Mouse (Mus musculus) gonadal fat pad, adult 2 months (tissue): ENCODE measurements around the gene Cpvl. TPM values are rescaled to one million over a fixed set of nuclear protein-coding genes. Genes with fewer than 3 reads are reported as not detected.

Experiments
- DNase-seq: peaks from one replicate; pipeline ENCODE4 v3.0.0-alpha.2; 2012; ENCODE audit warnings: low read depth
- polyA plus RNA-seq: library from polyadenylated mRNA; depleted of rRNA; stranded (reverse); fragments of >200 nt; gene quantifications from 2 replicates; pipeline ENCODE4 v1.2.3, GENCODE M21; 2012

Cpvl gene
- polyA plus RNA-seq, 1 experiment: not detected

DNA sequence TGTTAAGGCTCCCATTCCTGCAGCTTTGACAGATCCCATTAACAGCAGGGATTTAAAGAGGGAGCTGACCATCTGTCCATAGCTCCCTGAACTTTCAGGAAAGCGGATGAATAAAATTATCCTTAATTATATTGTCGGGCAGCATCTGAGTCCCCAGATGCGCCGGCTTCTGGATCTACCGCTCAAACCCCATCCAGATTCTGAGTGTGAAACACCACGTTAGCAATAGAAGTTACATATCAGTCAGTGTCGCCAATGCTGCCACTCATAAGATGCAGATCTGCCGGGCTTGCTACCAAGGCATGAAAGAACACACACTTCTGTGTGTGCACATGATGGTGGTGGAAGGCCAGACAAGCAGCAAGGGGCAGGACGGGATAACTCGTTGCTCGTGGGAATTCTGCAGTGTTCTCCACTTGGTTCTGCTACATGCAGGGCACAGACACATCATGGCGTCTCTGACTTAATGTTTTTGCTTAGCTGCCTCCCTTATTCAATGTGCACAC, 6.2 kb downstream of the Cpvl start:
- no peak for DNase-seq

DNA sequence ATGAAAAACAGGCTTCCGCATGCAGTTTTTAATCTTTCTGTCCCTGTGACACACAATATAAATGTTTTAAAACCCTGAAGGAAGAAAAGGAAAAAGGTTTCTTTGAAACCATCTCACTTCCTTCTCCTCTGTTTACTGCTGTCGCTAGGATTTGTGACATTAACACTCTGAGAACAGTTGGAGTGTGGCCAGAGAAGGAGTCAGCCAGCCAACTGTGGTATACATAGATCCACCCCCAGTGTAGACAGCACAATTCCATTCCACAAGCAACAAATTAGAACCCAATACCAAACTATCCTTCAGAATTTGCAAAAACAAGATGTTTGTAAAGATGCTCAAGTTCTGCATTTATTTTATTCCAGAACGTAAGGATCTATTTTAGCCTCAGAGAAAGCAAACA, 6.7 kb downstream of the Cpvl start:
- DNase-seq: no peak

DNA sequence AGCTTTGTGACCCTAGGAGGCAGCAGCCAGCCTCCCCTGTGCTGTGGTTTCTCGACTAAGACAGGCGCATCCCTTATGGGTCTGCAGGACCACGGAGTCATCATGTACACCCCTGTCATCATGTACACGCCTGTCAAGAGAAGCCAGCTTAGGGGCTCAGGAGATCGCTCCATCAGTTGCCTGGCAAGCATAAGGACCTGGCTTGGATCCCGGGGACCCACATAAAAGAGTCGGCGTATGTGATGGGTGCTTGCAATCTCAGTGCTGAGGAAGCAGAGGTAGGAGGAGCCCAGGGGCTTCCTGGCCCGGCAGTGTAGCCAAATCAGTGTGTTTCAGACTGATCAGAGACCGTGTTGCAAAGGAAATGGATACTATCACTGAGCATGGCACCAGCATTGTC, 9.4 kb downstream of the Cpvl start:
- DNase-seq: no peak

DNA sequence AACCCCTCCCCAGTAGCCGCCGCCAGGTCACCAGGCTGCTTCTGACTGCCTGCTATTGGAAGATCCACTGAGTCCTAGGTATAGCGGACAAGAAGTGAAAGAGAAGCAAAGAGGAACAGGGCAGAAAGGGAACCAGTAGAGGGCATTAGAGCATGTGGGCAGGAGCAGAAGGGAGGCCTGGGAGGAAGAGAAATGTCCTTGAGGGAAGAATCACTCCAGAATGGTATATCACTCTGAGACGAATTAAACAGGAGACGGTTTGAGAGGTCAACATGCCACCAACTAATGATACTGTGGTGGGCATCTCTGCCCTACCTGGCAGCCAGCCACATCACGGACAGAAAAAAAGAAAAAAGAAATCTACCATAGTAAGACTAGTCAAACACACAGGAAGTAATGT, 9.9 kb downstream of the Cpvl start:
- no peak for DNase-seq

DNA sequence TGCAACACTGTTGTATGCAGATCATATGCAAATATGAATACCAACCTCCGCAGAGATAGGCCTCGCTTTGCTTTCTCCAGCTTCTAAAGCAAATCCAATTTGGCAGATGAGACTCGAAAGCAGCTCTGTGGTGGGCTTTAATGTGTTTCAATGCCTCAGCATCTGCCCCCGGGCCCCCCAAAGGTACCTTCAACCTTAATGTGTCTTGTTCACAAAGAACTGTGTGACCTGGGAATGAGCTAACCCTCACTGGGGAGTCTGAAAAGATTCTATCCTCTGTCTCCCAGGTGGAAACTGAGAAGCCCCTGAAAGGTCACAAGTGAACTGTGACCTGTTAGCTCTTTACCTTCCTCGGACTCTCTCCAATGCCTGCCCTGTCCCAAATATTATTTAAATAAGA, 11.9 kb downstream of the Cpvl start:
- DNase-seq: no peak

DNA sequence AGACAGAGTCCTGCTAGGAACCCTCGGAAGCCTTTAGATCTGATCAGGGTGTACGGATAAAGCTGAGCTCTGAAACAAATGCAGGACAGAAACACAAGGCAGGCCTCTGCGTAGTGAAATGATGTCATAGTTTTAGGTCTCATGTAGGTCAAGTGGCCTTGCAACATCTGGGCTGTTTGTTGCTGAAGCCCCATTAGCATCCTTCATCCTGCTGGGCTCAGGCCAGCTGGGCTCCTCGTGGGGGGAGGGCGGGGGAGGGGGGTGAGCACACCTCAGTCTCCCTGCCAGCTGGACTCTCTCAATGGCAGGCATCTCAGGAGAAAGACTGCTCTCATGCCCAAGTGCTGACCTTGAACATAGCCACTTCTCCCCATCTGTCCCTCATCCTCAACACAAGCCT, 12.6 kb downstream of the Cpvl start:
- no peak for DNase-seq

DNA sequence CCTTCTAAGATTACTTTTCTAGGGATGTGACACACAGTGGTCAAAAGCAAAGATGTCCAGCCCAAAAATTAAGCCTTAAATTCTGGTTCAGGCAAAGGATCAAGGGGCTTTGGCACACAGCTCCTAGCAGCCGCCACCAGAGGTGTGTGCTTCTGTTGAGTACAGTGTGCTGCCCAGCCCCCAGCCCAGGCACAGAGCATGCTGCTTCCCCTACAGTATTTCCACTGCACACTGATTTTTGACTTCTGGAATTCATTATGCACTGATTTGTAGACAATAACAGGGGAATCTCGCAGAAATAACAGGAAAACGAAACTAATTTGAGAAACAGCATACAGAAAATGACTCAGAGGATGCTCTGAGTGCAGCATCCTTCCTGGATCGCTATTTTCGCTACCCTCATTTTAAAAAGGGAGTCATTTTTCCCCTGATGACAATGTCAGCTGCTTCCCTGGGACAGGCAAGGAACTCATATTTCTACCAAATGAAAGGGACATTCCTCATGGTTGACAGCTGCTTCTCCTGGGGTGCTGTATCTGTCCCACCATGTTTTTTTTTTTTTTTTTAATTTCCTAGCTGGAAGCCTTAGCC, 14.5 kb downstream of the Cpvl start:
- no peak for DNase-seq

DNA sequence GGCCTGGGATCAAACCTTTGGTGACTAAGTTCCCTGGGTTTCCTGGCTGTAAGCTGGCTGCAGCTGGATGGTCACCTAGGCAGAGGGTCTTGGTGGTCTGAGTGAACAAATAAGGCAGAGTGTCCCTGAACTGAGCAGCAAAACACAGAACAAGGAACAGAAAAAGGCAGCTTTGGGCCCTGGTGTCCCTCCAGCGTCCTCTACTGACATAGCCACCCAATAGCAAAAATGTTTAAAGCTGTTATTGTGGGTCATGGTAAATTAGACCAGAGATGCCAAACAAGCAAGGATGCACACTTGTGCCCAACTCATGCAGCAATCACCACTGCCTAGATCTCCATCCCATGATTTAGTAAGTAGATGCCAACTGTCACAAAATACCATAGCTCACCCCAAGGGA, 16.5 kb downstream of the Cpvl start:
- no peak for DNase-seq

DNA sequence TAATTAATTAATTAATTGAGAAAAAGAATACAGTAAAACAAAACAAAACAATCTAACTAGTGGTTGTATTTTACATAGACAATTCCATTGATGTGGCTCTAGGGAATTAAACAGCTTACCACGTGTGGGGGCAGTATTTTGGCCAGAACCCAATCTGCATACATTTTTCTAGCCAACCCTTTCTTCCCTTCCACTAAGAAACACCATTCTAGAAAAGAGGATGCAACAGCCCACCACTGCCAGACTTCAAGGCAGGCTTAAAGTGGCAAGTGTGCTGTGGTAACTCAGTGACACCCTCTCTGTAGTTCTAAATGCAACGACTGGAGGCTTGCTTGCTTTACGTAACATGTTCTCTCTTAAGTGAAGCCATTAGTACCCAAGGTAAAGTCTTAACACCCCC, 18.6 kb downstream of the Cpvl start:
- DNase-seq: no peak

DNA sequence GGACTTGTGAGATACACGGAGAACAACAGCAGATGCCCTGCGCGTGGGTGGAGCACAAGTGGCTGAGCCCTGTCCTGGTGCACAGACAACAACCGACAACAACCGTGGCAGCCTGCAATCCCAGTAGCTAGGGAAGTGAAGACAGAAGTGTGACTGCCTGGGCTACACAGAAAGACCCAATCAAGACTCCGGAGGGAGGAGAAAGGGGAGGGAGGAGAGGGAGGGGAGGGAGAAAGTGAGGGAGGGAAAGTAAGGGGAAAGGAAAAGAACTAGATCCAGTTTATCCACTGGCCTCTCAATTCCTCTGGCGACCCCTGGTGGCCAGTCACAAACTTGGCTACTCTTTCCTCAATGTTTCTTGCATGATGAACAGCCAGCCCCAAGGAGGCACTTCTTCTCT, 20.1 kb downstream of the Cpvl start:
- DNase-seq: no peak

DNA sequence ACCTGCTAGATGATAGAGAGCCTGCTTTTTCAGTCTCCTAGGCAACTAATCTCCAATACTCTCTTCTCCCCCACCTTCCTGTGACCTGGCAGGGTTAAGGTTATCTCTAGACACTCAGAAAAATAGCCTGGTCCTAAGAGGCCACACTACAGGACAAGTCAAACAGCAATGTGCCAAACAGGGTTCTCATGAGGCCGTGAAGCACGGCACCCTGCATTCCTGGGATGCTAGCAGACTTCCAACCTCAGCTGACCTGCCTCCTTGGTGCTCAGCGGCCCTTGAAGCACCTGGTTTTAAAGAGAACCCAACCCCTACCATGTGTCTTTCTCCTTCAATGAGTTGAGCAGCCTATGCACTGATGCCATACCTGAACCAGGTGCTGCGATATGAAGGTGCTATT, 22.0 kb downstream of the Cpvl start:
- no peak for DNase-seq

DNA sequence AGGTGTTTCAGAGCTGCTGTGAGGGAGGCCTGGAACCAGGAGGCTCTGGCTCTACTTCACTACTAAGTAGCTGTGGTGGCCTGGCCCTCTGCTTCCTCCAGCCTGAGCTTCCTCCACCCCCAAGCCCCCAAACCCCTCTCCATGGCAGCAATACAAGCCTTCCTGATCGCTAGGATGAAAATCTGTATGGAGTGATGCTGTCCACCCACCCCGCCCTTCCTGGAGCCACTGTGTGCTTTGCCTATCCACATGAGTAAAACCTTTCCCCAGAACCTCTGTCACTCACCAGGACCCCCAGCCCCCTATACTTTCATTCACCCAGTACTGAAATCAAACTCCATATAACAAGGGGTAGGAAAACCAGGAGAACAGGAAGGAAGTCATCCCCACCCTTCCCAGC, 22.6 kb downstream of the Cpvl start:
- no peak for DNase-seq

DNA sequence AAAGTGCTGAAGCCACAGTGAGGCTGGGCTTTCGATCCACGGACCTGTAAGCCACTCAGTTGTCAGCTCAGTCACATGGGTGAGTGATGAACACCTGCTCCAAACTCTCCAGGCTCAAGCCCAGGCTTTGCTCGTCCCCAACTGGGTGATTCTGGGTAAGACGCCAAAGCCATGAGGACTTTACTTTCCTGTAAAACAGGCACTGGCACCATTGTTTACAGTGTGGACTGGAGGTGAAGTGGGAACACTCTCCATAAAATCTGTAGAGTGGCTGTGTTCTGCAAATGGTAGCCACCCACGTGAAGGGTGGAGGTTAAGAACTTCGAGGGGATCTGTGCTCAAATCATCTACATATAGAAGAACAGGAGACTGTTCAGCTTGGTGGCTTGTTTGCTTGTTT, 23.2 kb downstream of the Cpvl start:
- no peak for DNase-seq

DNA sequence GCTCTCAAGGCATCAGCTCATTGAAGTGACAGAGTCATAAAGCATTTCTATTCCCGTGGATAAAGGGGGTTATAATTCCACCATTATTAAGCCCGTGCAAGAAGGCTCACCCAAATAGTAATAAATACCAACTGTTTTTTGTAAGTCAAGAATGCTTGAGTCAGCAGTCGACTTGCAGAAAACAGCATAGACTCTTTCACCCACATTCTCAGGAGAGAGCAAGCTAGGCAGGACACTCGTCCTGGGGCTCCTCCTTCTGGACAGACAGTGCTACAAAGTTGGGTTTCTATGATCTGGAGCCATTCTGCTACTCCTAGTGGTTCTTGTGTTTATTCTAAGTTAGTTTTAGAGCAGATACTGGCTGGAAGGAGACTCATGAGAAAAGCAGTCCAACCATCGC, 24.4 kb downstream of the Cpvl start:
- no peak for DNase-seq

DNA sequence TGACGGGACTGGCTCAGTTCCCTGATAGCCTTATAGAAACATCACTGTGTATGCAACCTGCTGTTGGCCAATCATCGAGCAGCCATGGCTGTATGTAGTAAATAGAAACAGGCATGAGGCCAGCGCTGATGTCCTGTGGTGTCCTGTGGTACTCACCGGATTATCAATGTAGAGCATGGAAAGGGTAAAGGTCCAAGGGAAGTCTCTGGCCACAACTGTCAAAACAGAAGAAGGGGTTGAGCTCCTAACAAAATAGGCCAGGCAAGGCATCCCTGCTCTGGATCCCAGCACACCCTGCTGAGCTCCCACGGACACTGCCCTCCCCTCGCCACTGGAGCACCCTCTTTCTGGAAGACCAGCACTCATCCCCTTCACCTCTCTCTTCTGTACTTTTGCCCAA, 25.1 kb downstream of the Cpvl start:
- no peak for DNase-seq

DNA sequence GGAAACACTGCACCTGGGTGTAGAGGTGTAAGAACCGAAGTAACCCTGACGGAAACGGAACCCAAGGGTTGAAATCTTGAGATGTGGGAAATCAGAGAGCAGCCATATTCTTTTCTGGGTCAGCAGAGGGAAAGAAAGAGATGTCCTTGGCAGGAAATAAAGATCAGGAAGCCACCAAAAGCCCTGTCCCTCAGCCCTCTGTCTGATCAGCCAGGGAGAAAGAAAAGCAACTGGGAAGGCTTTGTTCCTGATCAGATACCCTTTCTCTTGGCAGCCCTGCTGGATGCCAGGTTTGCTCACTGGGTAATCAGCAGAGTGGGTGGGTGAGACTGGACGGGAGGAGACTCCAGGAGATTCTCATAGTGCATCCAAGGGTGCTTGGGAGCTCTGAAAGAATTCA, 27.1 kb downstream of the Cpvl start:
- no peak for DNase-seq

DNA sequence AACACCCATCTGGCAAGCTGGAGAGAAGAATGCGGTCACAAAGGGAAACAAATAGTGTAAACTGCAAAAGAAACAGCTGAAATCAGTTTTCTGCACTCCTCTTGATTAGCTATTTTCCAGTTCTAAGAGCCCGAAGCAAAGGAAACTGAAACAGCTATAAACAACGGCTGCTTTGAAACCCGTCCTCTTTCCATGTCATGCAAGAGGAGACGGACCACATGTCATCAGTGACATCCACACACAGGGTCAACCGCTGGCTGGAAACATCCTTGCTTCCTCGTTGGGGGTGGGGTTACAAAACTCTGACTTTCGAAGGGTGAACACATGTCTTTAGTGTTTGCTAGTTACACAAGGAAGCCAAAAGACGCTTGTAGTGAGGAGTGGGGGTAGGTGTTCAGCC, 27.6 kb downstream of the Cpvl start:
- no peak for DNase-seq

DNA sequence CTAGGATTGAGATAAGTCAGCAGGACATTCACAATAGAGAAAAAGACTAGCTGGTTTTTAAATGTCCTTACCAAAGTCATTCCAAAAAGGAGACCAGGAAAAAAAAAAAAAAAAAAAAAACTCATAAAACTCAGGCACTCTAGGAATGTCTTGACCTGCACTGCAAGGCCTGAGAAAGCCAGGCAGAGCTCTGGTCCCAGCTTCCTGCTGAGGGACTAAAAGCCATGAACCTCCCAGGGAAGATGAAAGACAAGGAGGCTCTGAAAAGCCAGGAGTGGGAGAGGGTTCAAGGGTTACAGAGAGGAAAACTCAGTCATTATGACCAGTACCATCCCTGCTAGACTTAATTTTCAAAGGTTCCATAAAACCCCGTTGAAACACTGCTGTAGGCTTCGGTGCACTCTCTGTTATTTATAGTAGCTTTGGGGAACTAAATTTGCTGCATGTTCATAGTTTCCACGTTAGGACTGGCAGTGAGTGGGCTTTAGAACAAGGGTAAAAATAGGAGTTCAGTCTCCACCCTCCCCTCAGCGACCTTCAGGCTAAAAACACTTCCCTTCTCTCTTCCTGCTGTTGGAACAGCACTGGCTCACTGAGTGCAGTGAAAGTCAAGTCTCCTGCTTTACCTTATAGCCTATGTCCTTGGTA, 30.0 kb downstream of the Cpvl start:
- DNase-seq: no peak

DNA sequence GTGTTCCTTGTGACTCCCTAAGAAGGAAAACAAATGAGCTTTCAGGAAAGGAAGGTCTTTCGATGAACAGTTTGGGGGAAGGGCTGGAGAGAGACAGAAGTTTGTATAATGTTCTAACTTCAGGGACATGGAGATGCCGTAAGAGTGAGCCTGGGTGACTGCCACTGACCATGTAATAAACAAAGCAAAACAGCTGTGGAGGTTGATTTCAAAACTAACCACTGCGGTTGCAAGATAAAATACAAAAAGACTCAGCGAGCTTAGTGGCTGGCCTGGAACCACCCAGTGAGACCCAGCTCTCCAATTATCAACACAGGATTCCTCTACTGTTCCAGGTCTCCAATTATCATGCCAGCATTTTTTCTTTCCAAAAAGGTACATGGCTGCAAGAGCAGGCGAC, 33.6 kb downstream of the Cpvl start:
- no peak for DNase-seq

DNA sequence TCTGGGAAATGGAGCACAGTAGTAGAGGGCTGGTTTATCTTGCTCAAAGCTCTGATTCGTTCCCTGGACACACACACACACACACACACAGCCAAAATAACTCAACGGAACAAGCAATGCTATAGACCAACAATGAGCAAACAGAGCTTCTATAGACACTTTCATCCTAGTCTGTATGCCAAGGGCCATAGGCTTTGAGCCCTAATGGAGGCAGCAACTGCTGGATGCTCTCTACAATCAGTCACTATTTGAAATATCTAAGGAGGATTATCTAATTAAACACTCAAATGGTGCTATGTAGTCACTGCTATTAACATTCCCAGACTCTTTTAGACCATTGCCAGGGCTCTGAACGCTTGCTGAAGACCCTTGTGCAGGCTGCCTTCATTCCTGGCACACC, 34.1 kb downstream of the Cpvl start:
- DNase-seq: no peak

DNA sequence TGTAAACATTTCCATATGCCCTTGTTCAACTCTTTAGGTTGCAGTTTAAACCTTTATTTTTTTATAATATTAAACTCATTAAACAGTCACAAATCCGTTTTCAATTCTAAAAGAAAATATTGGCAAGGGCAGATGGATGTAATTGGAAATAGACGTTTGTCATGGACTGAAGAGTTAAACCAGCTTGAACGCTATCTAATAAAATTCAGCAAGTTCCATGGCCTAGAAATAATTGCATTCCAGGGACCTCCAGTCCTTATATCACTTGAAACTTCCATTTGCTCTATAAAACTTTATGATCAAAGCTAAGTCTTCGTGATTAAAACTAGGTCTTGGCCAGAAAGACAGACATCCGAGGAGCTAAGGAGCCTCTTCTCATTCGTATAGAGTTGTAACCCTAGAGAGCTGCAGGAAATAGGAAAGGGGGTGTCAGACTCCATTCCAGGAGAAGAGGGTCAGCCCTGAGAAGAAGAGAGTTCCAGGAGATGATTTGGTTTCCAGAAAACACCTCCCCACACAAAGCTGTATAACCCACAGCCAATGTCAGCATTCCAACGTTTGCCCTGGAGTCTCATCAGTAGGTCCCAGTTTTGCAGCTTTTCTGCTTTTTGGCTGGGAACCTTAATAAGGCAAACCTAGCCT, 36.2 kb downstream of the Cpvl start:
- DNase-seq: no peak

DNA sequence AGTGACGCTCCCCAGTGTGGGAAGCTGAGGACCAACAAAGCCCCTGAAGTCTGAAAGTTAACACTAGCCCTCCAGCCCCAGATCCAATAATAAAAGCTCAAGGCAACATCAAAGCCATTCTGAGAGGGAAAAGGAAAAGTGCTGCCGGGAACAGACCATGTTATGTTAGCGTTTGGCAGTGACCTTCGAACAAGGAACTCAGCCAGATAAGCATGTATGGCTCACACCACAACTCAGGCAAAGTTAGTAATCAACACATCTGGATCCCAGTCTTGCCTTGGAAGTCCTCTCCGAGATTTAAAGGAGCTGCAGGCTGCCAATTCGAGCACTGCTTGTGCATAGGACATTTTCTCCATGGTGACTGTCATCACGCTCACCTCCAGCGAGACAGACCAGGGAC, 38.7 kb downstream of the Cpvl start:
- no peak for DNase-seq

DNA sequence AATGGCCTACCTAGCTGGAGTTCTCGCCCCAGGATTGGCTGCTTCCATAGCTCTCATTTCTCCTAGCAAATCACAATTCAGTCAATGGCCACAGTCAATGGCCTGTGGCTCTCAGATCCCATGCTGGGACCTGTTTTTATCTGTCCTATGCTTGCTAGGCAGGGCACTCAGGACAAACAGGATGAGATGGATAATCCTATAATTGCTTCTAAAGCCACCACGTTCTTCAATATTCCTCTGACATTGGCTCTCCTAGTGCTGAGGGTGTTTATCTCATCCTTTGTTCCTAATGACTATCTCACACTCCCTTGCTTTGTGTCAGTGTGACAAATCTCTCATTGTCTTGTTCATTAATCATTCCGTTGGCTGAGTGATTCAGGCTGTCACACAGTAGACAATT, 39.5 kb downstream of the Cpvl start:
- DNase-seq: no peak
